Mouse (Mus musculus): ENCODE data around the gene Cables2. TPM values are rescaled to one million over a fixed set of nuclear protein-coding genes. Genes with fewer than 3 reads are reported as not detected.

The Cables2 gene
- polyA plus RNA-seq, 1 experiment from 2014 or later = 8.5 TPM

- WGBS = 77% methylated on average over 15 of the region's 15 CpGs
- H3K9ac ChIP-seq (ENCODE audit: low read length) = no peak overlapping the region
Measured at GRCm38 (mm10) chr2:180219145-180219943, 54.0 kb downstream of the Cables2 start.

DNA sequence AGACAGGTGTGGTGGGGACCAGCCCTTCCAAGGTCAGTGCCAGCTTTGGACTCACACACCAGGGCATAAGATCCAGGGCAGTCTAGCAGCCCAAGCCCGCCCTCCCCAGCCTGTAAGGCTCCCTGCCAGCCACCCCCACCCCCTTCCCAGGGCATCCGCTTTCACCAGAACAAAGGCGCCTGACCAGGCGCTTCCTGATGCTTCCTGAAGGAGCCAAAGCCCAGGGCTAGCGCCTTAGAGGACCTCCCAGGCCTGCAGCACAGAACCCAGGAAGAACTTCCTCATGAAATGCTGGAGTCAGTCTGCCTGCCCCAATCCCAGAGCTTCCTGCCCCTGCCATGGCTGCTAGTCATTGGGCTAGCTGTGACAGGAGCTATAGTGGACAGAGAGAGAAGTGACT is 54.6 kb downstream of the Cables2 start:
- Histone ChIP-seq H3K4me1 (replicated peaks; ENCODE audit: control insufficient read depth, insufficient read depth) (peaks cover 28% of the 10 kb centered on the region), H3K9ac (ENCODE audit: low read length) (no peak overlapping the region), H3K27me3 (ENCODE audit: control insufficient read depth, insufficient read depth, low read length) (no peaks in the 10 kb centered on the region), H3K36me3 (ENCODE audit: control insufficient read depth, insufficient read depth, low read length) (0 out of 2 replicates have a peak, but pooled peaks cover 3% of the 10 kb centered on the region), H3K27ac (replicated peaks) (peak overlapping the region; percentile 40), H3K4me3 (ENCODE audit: low read depth, low read length) (no peak overlapping the region), H3K4me2 (replicated peaks; ENCODE audit: low read depth) (no peak overlapping the region), H3K9me3 (ENCODE audit: control insufficient read depth, low read length) (no peaks in the 10 kb centered on the region)
- TF ChIP-seq CTCF (IDR thresholded peaks at IDR 0.05; ENCODE audit: low read depth) (no peak), EP300 (optimal IDR thresholded peaks at IDR 0.05) (no peak)
- WGBS = 34% methylated on average over 5 of the region's 5 CpGs
- DNase-seq (ENCODE audit: low spot score) (peak; percentile 59), ATAC-seq (ENCODE audit: low FRiP score, low TSS enrichment) (no peak)

More at GRCm38 (mm10) chr2:180219145-180219943, 54.0 kb downstream of the Cables2 start:
- Histone ChIP-seq H3K36me3 (ENCODE audit: control insufficient read depth, insufficient read depth, low read length) (0 out of 2 replicates have a peak, but pooled peaks cover 3% of the 10 kb centered on the region), H3K27me3 (ENCODE audit: control insufficient read depth, insufficient read depth, low read length) (no peaks in the 10 kb centered on the region), H3K9me3 (ENCODE audit: control insufficient read depth, low read length) (no peaks in the 10 kb centered on the region), H3K4me2 (replicated peaks; ENCODE audit: low read depth) (no peak overlapping the region), H3K4me1 (replicated peaks; ENCODE audit: control insufficient read depth, insufficient read depth) (peaks cover 27% of the 10 kb centered on the region), H3K4me3 (ENCODE audit: low read depth, low read length) (no peak overlapping the region), H3K27ac (replicated peaks) (peak overlapping the region; percentile 40)
- TF ChIP-seq CTCF (IDR thresholded peaks at IDR 0.05; ENCODE audit: low read depth) = no peak
- no peak for TF ChIP-seq EP300 (optimal IDR thresholded peaks at IDR 0.05)
- ATAC-seq (ENCODE audit: low FRiP score, low TSS enrichment) = no peak
- DNase-seq (ENCODE audit: low spot score) = peak; percentile 13

DNA sequence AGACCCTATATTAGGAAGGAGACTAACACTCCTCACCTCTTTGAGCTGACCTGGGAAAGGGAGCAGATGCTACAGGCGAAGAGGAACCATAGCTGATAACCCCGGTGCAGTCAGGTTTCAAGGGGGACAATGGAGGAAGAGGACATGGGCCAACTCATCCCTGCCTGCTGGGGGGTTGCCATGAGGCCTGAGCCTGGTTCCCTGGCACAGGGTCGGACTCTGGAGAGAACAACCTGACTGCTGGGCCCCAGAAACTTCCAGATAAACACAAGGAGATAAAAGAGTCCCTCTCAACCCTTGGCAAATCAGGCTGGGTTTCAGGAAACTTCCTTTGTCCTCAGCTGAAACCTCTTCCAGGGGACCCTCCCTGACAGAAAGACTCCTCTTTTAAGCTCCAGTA is 55.1 kb downstream of the Cables2 start:
- DNase-seq (ENCODE audit: low spot score) (no peak), ATAC-seq (ENCODE audit: low FRiP score, low TSS enrichment) (no peak)
- Histone ChIP-seq H3K4me1 (replicated peaks; ENCODE audit: control insufficient read depth, insufficient read depth) (peaks cover 28% of the 10 kb centered on the region), H3K9me3 (ENCODE audit: control insufficient read depth, low read length) (no peaks in the 10 kb centered on the region), H3K9ac (ENCODE audit: low read length) (no peak overlapping the region), H3K27ac (replicated peaks) (peak overlapping the region; percentile 40; the same call in 1 of the 2 replicates), H3K27me3 (ENCODE audit: control insufficient read depth, insufficient read depth, low read length) (no peaks in the 10 kb centered on the region), H3K36me3 (ENCODE audit: control insufficient read depth, insufficient read depth, low read length) (0 out of 2 replicates have a peak, but pooled peaks cover 3% of the 10 kb centered on the region), H3K4me2 (replicated peaks; ENCODE audit: low read depth) (no peak overlapping the region), H3K4me3 (ENCODE audit: low read depth, low read length) (no peak overlapping the region)
- TF ChIP-seq CTCF (IDR thresholded peaks at IDR 0.05; ENCODE audit: low read depth) (no peak), EP300 (optimal IDR thresholded peaks at IDR 0.05) (no peak)
- 63% methylated on average over 3 of the region's 3 CpGs for WGBS

- no peaks in the 10 kb centered on the region for H3K9me3 ChIP-seq (ENCODE audit: control insufficient read depth, low read length)
- no peak overlapping the region for H3K4me2 ChIP-seq (replicated peaks; ENCODE audit: low read depth)
- DNase-seq (ENCODE audit: low spot score) (no peak), ATAC-seq (ENCODE audit: low FRiP score, low TSS enrichment) (no peak)
- H3K27me3 ChIP-seq (ENCODE audit: control insufficient read depth, insufficient read depth, low read length) = no peaks in the 10 kb centered on the region
- 64% methylated on average over 8 of the region's 8 CpGs for WGBS
- H3K4me3 ChIP-seq (ENCODE audit: low read depth, low read length) = no peak overlapping the region
- H3K4me1 ChIP-seq (replicated peaks; ENCODE audit: control insufficient read depth, insufficient read depth) = peaks cover 25% of the 10 kb centered on the region
- H3K27ac ChIP-seq (replicated peaks) = no peak overlapping the region
- TF ChIP-seq CTCF (IDR thresholded peaks at IDR 0.05; ENCODE audit: low read depth) (no peak), EP300 (optimal IDR thresholded peaks at IDR 0.05) (no peak)
- H3K36me3 ChIP-seq (ENCODE audit: control insufficient read depth, insufficient read depth, low read length) = 0 out of 2 replicates have a peak, but pooled peaks cover 3% of the 10 kb centered on the region
- H3K9ac ChIP-seq (ENCODE audit: low read length) = no peak overlapping the region
Measured at GRCm38 (mm10) chr2:180217587-180217986, 55.7 kb downstream of the Cables2 start.

- H3K4me2 ChIP-seq (replicated peaks; ENCODE audit: low read depth) = no peak overlapping the region
- H3K4me3 ChIP-seq (ENCODE audit: low read depth, low read length) = no peak overlapping the region
- H3K36me3 ChIP-seq (ENCODE audit: control insufficient read depth, insufficient read depth, low read length) = 0 out of 2 replicates have a peak, but pooled peaks cover 3% of the 10 kb centered on the region
- TF ChIP-seq CTCF (IDR thresholded peaks at IDR 0.05; ENCODE audit: low read depth) (no peak), EP300 (optimal IDR thresholded peaks at IDR 0.05) (no peak)
- WGBS = 40% methylated on average over 5 of the region's 5 CpGs
- no peaks in the 10 kb centered on the region for H3K27me3 ChIP-seq (ENCODE audit: control insufficient read depth, insufficient read depth, low read length)
- DNase-seq (ENCODE audit: low spot score) = no peak
- no peak overlapping the region for H3K9ac ChIP-seq (ENCODE audit: low read length)
- ATAC-seq (ENCODE audit: low FRiP score, low TSS enrichment) = no peak
- no peaks in the 10 kb centered on the region for H3K9me3 ChIP-seq (ENCODE audit: control insufficient read depth, low read length)
- H3K27ac ChIP-seq (replicated peaks) = no peak overlapping the region
- peaks cover 21% of the 10 kb centered on the region for H3K4me1 ChIP-seq (replicated peaks; ENCODE audit: control insufficient read depth, insufficient read depth)
Measured at GRCm38 (mm10) chr2:180216921-180217320, 56.4 kb downstream of the Cables2 start.

DNA sequence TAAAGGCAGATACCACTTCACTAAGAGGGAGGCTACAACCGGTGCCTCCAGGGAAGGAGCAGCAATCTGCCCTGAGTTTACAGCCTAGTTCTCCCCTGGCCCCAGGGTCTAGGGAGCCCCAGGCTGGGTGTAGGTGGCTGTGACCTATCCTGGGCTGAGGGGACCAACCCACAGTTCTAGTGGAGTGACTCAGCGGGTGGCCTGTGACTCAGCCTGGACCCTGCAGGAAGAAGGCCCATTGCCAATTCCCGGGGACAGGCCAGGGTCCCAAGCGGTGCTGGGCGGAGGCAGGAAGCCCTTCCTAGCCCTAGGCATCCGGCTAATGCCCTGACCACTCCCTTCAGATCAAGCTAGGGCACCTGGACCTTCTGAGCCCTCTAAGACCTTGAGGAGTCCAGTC is 57.3 kb downstream of the Cables2 start:
- peak; percentile 63 for ATAC-seq (ENCODE audit: low FRiP score, low TSS enrichment)
- H3K4me2 ChIP-seq (replicated peaks; ENCODE audit: low read depth) = no peak overlapping the region
- TF ChIP-seq CTCF (IDR thresholded peaks at IDR 0.05; ENCODE audit: low read depth) (no peak), EP300 (optimal IDR thresholded peaks at IDR 0.05) (no peak)
- WGBS = 34% methylated on average over 6 of the region's 6 CpGs
- H3K9me3 ChIP-seq (ENCODE audit: control insufficient read depth, low read length) = no peaks in the 10 kb centered on the region
- peaks cover 21% of the 10 kb centered on the region for H3K4me1 ChIP-seq (replicated peaks; ENCODE audit: control insufficient read depth, insufficient read depth)
- H3K4me3 ChIP-seq (ENCODE audit: low read depth, low read length) = no peak overlapping the region
- H3K27me3 ChIP-seq (ENCODE audit: control insufficient read depth, insufficient read depth, low read length) = no peaks in the 10 kb centered on the region
- H3K9ac ChIP-seq (ENCODE audit: low read length) = 0 out of 2 replicates have a peak overlapping the region, but pooled peaks have one; percentile 27
- no peaks in the 10 kb centered on the region for H3K36me3 ChIP-seq (ENCODE audit: control insufficient read depth, insufficient read depth, low read length)
- peak overlapping the region; percentile 77 for H3K27ac ChIP-seq (replicated peaks)
- DNase-seq (ENCODE audit: low spot score) = peak; percentile 65

Data from stomach, postnatal 0 days (tissue).